Mouse (Mus musculus) cerebellum, postnatal 14 days (tissue): ENCODE results near the gene Cyp4f16.
"Not testable (repeated sequence)": the region's sequence is repeated elsewhere in the genome, so short reads cannot be mapped to it uniquely, and the experiment has no call there.

Experiments used
- DNase-seq, 2 experiments: peaks; one replicate each; pipeline ENCODE4 v3.0.0; 2021; ENCODE audit warnings: mixed read lengths in 2 of 2

Cyp4f16 gene

DNA sequence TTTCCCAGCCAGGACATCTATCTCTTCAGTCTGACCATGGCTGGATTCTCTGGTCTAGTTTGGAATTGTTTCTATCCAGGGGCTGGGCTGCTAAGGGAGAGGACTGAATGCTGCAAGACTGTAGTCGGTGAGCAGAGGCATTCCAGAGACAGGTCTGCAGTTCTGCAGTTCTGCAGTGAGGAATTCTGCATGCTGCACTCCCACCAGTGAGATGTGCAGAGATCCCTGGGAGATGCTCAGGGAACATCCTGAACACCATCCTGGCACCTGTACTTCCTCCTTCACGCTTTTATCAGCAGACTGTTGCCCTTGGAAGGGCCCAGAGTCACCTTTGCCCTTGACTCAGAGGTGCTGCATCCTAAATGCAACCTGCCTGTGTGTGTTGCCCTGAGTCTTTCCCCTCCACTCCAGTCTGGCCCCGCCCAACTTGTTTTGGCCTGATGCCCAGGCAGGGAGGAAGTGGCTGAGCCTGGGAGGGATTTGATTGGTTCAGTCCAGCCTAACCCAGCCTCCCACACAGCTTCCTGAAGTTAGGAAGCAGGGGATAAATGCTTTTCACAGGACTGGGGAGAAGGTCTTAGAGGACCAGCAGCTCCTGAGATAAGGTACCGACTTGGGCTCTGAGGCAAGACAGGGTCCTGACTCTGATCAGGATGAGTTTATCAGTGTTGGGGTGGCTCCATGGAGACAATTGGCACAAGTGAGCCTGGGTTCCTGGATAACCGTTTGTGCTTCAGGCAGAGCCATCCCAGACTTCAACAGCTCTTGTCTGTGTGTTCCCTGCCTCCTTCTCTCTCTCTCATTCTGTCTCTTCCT is at the start of gene Cyp4f16:
Gene Cyp4f16 (plus strand): TSS at position 508 of the 816 bp plus-strand sequence.
- peak; percentile 93 to 96 for DNase-seq

DNA sequence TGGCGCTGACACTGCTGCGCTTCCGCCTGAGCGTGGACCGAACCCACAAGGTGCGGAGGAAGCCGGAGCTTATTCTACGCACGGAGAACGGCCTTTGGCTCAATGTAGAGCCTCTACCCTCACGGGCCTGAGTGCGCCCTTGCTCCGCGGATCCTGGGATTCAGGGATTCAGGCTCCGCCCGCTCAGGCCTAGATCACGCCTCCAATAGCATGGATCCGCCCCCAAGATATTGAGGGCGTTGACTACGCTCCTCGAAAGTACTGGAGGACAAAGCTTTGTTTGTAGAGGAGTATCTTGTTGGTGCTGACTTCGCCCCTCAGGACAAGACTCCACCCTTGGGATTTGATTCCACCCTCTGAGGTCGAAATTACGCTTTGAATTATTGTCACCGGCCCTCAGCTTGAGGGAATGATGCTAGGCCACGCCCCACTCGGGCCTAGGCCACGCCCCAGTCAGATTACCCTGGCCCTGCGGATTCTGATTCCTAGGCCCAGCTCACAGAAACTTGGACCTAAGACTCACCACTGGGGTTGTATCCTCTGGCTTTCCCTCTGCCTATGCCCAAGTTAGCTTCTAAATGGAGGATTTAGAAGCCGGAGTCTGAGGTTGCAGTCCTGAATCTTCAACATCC is 43.9 kb upstream of the Cyp4f16 start:
- DNase-seq: peak in 1 of 2 experiments; percentile 12

DNA sequence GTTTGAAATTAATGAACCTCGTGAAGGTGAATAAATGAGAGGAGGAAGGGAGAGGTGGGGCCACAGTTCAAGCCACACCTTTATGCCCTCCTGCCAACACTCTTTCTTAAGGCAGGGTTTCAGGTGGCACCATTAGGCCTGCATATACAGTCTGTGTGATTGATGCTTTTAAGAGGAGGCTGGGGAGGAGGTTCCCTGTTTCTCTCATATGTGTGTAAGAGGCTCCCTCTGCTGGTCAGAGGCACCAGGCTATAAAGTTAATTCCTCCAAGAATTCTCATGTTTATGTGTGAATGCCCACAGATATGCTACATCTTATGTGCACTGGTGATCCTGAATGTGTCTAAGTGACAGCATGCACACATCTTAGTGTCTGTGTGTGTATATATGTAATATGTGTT is 41.8 kb upstream of the Cyp4f16 start:
- DNase-seq: peak; percentile 81 to 85

GRCm38 (mm10) chr17:32500511-32500910 is 35.8 kb upstream of the Cyp4f16 start:
- not testable (repeated sequence) for DNase-seq

GRCm38 (mm10) chr17:32501051-32501450 is 35.3 kb upstream of the Cyp4f16 start:
- no peak for DNase-seq

GRCm38 (mm10) chr17:32503111-32503510 is 33.2 kb upstream of the Cyp4f16 start:
- no peak for DNase-seq

GRCm38 (mm10) chr17:32505851-32506728 is 30.3 kb upstream of the Cyp4f16 start, which contains the start of gene Cyp4f17:
Gene Cyp4f17, plus strand, starts transcription at chr17:32506050.
- peak; percentile 29 to 46 for DNase-seq

DNA sequence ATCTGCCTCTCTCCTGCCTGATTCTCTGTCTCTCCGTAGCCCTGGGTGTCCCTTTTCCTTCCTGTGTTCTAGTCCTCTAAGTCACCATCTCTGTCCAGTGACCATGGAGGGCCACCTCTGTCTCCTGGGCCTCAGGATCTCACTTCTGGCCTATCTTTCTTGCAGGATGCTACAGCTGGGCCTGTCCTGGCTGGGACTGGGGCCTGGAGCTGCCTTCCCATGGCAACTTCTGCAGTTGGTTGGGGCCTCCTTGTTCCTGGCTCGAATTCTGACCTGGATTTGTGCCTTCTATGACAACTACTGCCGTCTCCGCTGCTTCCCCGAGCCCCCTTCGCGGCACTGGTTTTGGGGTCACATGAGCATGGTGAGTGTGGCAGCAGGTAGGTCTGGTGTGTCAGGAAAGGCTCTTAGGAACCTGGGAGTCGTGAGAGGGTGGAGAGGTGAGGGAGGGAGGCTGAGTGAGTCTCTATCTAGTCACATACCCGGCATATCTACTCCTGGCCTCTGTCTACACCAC is 29.6 kb upstream of the Cyp4f16 start:
- peak in 1 of 2 experiments; percentile 16 for DNase-seq

GRCm38 (mm10) chr17:32516126-32516525 is 20.2 kb upstream of the Cyp4f16 start:
- no peak for DNase-seq

GRCm38 (mm10) chr17:32521981-32522380 is 14.4 kb upstream of the Cyp4f16 start:
- no peak for DNase-seq

DNA sequence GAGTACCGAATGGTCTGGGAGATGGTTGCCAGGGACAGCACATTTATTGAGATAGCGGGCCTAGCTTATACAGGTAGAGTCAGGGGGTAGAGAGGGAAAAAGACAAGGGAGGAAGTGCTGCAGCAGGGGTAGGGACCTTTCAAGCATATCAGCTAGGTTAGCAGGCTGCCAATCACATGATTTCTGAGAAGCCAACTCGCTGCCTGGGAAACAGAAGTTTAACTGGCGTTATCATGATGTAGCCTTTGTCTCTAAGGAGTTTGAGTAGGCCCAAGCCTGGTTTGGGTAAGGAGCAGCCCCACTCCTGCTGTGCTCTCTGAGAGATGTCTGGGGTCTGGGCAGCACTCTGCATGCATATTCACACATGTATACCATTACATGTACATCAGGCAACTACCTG is 14.0 kb upstream of the Cyp4f16 start:
- DNase-seq: no peak

- DNase-seq: no peak
Observed at GRCm38 (mm10) chr17:32522816-32523215, 13.5 kb upstream of the Cyp4f16 start.

- DNase-seq: no peak
Observed at GRCm38 (mm10) chr17:32523895-32524294, 12.5 kb upstream of the Cyp4f16 start.

GRCm38 (mm10) chr17:32526341-32526740 is 10.0 kb upstream of the Cyp4f16 start:
- DNase-seq: not testable (repeated sequence)

DNA sequence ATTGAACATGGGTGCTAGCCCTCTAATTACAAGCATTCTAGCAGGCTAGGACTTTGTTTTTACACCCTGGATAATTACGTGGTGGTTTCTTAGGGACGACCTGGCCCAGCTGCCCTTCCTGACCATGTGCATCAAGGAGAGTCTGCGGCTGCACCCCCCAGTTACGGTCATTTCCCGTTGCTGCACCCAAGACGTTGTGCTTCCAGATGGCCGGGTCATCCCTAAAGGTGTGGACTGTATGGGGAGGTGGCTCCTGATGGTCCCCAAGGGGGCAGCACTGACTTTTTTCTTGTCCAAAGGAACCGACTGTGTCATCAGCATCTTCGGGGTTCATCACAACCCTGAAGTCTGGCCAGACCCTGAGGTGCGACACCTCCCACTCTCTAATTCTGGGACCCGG is 8.6 kb upstream of the Cyp4f16 start:
- DNase-seq: no peak

- DNase-seq: peak; percentile 96 to 97
Observed at GRCm38 (mm10) chr17:32528408-32529337, 7.7 kb upstream of the Cyp4f16 start.

DNA sequence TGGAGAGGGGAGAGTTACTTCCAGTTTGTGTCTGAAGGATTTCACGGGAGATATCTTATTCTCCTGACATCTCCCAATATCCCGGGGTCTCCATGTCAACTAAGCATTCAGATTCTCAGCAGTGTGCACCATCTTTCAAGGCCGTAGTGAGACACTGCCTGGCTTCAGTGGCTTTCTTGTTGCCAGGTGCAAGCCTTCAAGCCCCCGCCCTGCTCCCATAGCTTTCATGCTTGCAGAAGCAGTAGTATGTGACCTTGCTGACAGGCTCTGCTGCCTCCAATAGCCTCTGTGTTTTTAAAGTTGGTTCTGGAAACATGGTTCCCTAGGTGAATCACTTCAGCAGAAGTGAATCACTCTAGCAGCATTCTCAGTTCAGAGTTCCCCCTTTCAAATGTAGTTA is 4.0 kb upstream of the Cyp4f16 start:
- DNase-seq: not testable (repeated sequence)

GRCm38 (mm10) chr17:32534068-32534467 is 2.3 kb upstream of the Cyp4f16 start:
- DNase-seq: no peak

GRCm38 (mm10) chr17:32536867-32537250 is 501 bp downstream of the Cyp4f16 start:
- DNase-seq: peak; percentile 40 to 53

DNA sequence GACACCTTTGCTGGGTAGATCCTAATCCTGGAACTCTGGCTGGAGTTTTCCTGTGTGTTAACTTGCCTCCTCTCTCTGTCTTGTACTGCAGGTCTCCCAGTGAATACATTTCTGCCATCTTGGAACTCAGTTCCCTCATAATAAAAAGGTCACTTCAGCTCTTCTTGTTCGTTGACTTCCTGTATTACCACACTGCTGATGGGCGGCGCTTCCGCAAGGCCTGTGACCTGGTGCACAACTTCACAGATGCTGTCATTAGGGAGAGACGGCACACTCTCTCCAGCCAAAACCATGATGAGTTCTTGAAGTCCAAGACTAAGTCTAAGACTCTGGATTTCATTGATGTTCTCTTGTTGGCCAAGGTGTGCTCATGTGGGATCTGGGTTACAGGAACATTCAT is 8.4 kb downstream of the Cyp4f16 start:
- not testable (repeated sequence) for DNase-seq

GRCm38 (mm10) chr17:32550377-32550776 is 14.0 kb downstream of the Cyp4f16 start:
- not testable (repeated sequence) for DNase-seq
